Mouse (Mus musculus): Measurements from ENCODE around the gene Gm49661.
A peak's percentile ranks its signal among the peaks of the same experiment; 100 is the strongest.

Gm49661 gene

DNA sequence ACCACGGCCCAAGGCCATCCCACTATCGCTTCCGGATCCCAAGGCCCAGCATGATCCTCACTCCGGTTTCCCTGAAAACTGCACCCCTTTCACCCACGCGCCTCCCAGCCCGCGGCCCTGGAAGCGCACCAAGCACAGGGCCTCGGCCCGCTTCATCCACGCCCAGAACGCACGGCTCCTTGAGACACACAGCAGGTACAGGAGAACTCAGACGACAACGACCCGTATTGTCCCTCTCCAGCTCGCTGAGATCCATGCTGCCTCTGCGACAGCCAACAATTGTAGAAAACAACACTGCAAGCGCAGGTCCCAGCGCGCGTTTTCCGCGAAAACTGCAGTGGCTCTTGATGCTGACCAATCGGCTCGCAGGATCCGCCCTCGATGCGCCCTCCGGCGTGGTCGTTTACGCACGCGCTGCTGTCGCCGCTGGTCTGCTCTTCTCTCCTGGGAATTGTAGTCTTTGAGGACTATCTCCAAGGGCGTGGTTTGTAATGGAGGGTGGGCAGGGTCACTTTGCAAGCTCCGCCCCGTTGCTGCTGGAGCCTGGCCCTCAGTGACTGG, 3.4 kb downstream of the Gm49661 start:
- peak; percentile 86 to 89 for DNase-seq

GRCm38 (mm10) chr8:84963952-84964351, 5.3 kb downstream of the Gm49661 start:
- no peak for DNase-seq

- DNase-seq = no peak
These were observed 9.4 kb downstream of the Gm49661 start for GRCm38 (mm10) chr8:84959811-84960210.

DNA sequence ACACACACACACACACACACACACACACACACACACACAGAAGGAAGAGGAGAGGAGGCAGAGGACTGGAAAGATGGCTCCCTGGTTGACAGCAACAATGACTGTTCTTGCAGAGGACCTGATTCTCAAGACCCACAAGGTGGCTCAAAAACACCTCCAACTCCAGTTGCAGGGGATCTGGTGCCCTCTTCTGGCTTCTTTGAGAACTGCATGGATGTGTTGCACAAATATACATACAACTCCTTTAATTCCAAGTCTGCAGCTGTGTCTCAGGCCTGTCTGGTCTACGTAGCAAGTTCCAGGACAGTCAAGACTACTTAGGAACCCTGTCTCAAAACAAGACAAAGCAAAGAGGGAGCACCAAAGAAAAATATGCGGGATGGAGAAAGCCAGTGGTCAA, 12.5 kb downstream of the Gm49661 start:
- peak in 1 of 2 experiments; percentile 65 for DNase-seq

- DNase-seq = no peak
These were observed 16.5 kb downstream of the Gm49661 start for GRCm38 (mm10) chr8:84952612-84953255.

DNA sequence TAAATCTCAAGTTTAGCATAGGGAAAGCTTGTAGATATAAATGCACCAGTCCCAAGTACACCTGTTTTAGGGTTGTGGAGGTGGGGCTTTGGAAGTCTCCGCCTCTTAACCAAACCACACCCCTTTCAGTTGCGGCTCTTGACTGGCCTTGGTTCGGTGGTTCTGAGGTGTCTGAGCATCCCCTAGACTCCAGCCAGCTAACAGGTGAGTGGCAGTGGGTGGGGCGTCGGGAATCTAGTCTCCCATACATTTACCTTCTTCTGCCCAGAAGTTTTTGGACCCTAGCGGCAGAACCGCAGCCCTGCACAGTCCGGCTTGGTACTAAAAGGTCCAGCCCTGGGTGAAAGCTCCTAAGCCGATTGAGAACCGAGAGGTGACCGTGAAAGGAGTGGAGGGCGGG, 19.5 kb downstream of the Gm49661 start:
- no peak for DNase-seq

- DNase-seq = no peak
These were observed 22.0 kb downstream of the Gm49661 start for GRCm38 (mm10) chr8:84947241-84947545.

DNA sequence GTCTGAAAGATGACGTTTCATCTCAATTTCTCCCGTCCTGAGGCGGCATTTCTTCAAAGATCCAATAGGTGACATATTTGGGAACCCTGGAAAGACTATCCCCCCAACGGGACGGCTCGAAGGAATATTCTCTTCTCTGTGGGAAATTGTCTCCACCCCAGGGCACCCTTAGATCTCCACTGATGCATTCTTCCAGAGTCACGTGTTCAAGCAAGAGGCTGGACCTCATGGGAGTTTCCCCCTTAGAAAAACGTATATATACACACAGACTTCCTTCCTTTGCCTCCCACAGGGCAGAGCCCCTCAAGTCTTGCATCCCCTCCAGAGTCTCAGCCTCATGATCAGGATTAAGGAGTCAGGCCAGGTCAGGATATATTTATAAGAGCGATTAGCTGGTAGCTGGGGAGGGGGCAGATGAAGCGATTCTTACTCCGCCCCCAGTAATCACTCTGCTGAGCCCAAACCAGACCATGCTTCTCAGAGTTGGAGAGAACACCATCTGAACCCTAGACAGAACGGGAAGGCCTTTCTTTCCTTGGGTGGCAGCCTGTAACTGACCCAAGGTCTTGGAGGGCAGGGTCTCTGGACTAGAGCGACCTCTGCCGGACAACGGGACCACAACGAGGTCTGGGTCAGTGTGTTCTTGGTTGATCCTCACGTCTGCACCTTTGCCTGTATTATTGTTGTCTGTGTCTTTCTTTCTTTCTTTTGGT, 22.5 kb downstream of the Gm49661 start, which contains the start of gene Rtbdn:
Rtbdn (plus strand) TSS at position 464 of the 713 bp plus-strand sequence.
- DNase-seq = no peak

DNA sequence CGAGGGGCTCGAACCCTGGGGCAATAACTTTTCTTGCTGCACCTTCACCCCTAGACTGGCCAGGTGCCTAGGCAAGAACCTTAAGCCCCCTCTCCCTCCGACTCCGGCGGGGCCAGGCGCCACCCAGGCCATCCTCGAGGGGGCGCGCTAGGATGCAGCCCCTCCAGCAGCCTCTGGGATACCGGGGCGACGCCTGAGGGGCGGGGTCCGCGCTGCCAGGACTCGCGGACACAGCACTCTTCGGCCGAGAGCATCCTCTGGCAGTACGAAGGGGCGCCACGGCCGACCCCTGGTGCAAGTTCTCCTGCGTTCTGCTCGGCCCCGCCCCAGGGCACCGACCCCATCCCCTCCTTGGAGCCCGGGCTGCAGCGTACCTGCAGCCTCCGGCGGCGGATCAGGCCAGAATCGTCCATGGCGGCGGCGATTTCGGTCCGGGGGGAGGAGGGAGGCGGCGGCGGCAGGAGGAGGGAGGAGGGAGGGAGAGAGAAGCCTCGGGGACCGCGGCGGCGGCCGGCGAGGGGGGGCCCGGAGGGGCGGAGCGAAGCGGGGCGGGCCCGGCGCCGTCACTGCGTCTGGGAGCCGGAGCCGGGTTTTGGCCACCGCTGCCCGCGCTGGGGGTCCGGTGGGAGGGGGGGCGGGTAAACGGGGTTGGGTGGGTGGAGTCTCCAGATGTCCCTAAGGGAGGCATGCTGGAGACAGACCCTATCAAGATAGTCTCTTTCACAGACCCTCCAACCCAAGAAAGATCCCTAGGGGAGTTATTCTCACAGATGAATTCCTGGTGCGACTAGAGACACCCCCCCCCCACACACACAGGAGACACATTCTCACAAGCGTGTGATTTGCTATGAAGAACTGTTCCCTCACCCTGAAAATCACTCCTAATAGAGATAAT, 23.4 kb downstream of the Gm49661 start:
- no peak for DNase-seq

GRCm38 (mm10) chr8:84945235-84945632, 24.0 kb downstream of the Gm49661 start:
- DNase-seq = no peak

GRCm38 (mm10) chr8:84944478-84945160, 24.6 kb downstream of the Gm49661 start:
- DNase-seq = no peak

DNA sequence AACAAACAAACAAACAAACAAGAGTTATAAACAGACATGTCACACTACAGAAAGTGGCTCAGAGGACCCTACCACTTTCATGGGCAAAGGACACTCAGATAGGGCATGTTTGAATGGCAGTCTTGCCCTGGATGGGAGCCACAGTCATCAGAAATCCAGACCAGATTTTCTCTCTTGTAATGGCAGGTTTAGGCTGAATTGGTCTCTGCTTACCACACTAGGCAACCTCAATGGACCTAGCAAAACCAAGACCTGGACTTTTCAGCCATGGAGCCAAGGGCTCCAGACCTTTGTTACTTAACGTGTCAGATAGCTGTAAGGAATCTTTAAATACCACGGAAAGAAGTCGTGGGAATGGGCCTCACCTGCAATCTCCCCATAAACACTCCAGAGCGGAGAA, 25.5 kb downstream of the Gm49661 start:
- no peak for DNase-seq

DNA sequence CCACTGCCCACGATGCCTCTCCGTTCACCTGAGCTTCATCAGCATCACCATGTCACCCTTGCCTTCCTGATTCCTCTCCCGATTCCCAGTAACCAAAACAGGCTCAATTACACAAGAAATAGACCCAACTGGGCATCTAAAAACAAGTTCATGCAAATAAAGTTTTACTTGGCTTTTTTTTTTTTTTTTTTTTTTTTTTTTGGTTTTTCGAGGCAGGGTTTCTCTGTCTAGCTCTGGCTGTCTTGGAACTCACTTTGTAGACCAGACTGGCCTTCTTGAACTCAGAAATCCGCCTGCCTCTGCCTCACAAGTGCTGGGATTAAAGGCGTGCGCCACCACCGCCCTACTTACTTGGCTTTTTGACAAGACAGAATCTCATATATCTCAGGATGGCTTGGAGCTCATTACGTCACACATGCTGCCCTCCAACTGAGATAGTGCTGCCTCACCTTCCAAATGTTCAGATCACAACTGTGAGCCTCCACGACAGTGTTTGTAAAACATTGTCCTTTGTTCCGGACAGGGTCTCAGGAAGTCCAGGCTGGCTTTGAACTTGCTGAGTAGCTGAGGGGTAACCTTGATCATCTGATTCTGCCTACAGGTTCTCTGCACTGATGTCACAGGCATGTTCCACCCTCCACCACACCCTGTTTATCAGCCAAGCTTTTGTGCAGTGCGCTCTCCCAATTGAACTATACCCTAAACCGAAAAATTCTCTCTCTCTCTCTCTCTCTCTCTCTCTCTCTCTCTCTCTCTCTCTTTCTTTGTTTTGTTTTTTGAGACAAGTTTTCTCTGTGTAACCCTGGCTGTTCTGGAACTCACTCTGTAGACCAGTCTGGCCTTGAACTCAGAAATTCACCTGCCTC, 31.4 kb downstream of the Gm49661 start:
- no peak for DNase-seq

GRCm38 (mm10) chr8:84936962-84937546, 32.2 kb downstream of the Gm49661 start, which contains the start of gene Mast1:
Mast1 (minus strand) TSS chr8:84937359.
- DNase-seq = peak; percentile 36 to 60

DNA sequence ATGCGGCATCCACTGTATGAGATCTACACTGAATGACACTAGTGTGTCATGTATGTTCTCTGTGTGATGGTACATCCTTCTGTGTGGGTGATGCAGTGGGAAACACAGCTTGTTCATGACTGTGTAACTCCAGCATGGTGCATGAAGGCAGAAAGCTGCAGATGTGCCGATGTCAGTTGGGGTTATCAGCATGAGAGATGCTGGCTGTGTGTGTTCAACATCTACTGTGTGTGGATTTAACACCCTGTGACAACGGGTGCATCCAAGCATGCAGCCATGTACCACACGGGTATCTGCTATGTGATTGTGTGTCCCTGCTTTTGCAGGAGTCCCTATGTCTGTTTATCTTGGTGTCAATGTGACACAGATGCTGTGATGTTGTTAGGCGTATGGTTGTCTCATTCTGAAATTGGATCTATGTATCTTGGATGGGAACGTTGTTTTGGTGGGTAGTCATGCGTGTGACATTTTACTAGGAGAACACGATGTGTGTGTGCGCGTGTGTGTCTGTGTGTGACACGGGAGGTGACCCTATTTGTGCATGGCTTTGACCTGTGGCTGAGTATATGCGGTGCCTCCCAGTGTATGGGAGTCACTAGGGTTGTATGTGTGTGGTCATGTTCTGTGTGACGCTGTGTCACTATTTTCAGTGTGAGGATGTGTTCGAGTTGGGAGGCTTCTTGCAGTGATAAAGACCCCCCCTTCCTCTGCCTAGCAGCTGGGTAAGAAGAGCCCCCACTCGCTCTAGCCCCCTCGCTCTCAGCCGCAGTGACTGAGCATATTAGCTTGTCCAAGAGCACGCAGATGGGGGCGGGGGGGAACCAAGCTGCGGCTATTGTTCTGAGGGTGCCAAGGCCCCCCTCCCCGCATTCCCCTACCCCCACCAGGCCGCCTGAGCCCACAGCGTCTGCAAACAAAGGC, 32.9 kb downstream of the Gm49661 start:
- no peak for DNase-seq

- no peak for DNase-seq
These were observed 33.7 kb downstream of the Gm49661 start for GRCm38 (mm10) chr8:84935489-84935888.

- DNase-seq = no peak
These were observed 34.4 kb downstream of the Gm49661 start for GRCm38 (mm10) chr8:84934860-84935259.

DNA sequence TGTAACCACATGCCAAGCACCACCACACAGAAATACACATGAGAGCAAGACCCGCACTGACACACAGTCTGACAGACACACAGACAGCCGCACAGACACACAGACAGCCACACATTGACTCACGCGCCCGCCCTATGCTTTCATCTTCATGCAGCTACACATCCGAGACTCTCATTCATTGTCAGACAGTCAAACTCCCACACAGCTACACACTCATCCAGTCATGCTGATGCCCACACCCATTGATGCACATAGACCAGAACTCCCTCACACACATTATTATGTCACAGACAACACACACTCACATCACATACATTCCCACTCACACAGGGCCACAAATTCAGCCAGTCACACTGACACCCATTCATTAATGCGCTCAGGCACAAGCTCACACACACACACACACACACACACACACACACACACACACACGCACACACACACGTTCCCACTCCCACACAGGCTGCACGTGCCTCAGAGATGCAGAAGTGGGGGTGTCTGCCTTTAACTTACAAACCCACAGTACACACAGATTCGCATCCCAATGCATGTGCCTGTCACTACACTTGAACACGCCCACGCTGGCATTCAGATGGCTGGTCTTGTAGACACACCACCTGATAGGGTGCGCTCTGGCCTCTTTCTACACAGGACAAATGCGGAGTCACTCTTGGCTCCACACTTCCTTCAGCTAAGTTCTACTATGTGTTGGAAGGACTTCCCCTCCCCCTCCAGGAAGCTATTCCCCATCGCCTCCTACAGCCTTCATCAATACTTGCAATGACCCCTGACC, 35.3 kb downstream of the Gm49661 start:
- DNase-seq = no peak

GRCm38 (mm10) chr8:84930582-84930981, 38.7 kb downstream of the Gm49661 start:
- DNase-seq = no peak
